Mouse (Mus musculus): ENCODE data around the gene Fgfr2.

Fgfr2 gene

DNA sequence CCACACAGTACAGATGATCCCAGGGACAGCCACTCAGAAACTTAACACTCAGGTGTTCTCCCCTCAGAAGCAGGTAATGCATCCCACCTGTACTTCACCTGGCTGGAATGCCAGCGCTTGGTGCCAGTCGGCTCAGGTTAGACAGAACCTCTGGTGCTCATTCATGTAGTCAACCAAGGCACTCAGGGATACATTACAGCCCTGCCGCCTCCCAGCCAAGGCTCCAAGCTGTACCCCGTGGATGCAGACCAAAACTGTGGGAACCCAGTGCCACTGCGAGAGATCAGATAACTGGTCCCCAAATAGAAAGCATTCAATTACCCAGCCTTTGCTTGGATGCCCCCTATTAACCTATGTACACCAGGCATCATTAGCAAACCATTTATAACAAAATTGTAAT is 846.9 kb downstream of the Fgfr2 start:
- DNase-seq = no peak

- no peak for DNase-seq
These were observed 849.2 kb downstream of the Fgfr2 start for GRCm38 (mm10) chr7:132273741-132274513.

DNA sequence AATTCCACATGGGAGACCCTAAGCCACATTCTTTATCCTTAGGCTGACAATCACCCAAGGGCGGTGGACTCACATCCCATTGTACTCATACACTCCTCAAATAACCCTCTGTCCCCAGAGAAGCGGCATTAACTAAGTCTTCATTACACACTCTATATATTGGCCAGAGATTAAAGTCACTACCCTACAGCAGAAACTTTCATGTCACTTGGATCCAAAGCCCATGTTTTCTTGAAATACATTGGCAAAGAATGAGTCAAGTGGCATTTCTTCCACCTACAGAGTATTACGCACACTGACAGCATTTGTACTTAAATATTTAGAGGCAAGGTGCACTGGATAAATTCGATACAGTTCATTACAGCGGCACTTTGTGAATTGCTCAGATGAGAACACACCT is 850.2 kb downstream of the Fgfr2 start:
- DNase-seq = no peak

DNA sequence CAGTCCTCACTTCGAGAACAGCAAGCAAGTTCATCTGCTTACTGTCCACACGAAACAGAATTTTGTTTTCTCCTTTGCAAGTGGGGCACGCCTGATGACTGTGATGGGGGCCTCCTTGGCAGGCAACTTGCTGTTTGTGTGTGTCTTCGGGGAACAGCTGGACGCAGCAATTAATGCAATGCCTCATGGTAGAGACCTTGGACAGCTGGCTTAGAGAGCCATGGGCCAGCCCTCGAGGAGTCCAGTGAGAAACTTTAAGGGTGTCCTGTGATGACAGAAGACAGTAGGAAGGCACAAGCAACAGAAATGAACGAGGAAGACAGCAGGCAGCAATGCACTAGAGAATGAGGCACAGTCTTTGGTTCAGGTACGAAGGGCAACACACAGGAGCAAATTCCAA is 852.8 kb downstream of the Fgfr2 start:
- DNase-seq = no peak

DNA sequence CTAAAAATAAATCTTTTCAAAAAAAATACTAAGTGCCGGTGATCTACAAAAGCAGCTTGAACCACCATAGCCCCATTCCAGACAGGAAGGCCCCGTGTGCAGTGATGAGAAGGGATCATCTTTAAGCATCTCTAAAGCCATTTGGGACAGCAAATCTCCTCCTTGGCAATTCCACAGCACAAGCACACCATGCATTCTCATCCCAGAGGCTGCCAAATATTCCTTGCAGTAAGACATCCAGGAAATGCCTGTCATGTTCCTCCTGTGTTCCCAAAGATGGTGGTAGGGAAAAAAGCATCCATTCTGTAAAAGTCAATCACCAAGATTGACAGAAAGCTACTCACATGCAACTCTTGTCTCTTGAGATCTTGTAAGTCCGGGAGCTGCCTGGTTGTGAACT is 853.5 kb downstream of the Fgfr2 start:
- no peak for DNase-seq

- no peak for DNase-seq
These were observed 855.2 kb downstream of the Fgfr2 start for GRCm38 (mm10) chr7:132267721-132268498.

DNA sequence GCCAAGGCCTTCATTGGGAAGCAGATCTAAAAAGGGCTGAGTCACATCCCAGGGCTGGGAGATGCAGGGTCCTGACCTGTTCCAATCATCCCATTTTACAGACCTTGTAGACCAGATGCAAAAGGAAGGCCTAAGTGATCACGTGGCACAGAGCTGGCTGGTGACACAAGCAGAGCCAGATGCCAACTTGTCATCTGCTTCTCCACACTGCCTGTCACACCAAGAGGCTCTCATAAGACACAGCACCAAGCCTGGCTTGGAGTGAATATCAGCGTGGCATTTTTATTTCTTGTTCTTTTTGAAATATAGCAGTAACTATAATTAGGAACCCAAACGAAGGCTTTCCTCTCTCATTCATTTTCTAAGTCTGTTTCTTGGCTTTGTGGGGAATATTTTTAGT is 858.4 kb downstream of the Fgfr2 start:
- no peak for DNase-seq

DNA sequence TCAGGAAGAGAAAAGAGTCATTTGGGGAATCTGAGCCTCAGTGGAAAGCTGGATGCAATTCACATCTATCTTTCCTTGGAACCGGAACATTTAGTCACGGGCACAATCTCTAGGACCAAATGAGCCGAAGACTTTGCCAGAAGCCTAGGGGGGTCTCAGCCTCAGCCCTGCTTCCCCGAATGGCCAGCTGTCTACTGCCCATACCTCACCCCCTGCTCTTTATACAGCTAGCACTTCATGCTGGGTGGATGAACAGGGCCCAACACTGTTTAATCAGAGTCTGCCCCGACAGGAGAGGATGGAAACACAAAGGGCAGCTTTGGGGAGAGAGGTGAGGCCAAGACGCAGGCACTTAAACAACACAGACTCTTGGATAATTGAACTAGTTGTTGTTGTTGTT is 860.0 kb downstream of the Fgfr2 start:
- no peak for DNase-seq

- no peak for DNase-seq
These were observed 860.5 kb downstream of the Fgfr2 start for GRCm38 (mm10) chr7:132262696-132263095.

- DNase-seq = no peak
These were observed 861.3 kb downstream of the Fgfr2 start for GRCm38 (mm10) chr7:132261885-132262284.

DNA sequence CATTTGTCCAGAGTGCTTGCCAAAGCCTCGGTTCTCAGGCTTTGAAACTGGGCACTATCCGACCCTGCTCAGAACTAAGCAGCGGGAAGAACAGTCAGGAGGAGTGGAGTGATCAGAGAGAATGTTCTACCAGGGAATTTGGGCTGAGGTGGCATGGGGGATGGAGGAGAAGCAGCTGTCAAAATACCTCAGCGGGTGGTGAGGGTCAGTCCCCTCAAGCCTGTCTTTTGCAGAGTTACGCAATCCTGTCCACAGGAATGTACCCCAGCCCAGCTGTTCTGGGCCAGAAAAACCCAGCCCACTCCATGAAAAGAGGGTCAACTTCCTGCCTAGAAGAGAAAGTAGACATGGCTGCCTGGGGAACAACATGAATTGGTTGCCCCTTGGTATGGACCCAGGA is 862.5 kb downstream of the Fgfr2 start:
- no peak for DNase-seq

GRCm38 (mm10) chr7:132258817-132259216 is 864.3 kb downstream of the Fgfr2 start:
- DNase-seq = peak; percentile 52

- DNase-seq = no peak
These were observed 864.9 kb downstream of the Fgfr2 start for GRCm38 (mm10) chr7:132258216-132258615.

- DNase-seq = no peak
These were observed 869.6 kb downstream of the Fgfr2 start for GRCm38 (mm10) chr7:132253513-132253912.

DNA sequence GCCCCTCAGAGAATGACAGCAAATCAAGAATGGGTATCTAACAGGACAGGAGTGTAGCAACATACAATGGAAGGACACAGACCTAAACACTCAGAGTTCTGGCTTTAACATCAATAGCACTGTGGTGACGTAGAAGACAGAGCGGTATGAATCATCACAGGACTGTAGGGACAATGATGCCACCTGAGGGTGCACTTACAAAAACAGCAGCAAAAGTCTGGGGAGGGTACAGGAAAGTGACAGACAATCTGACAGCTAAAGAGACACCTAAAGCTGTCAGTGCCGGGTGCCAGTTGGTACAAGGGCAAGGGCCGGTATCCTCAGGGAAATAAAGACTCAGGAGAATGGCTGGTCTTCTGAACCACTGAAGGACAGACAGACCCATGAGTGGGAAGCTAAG is 870.1 kb downstream of the Fgfr2 start:
- DNase-seq = no peak

DNA sequence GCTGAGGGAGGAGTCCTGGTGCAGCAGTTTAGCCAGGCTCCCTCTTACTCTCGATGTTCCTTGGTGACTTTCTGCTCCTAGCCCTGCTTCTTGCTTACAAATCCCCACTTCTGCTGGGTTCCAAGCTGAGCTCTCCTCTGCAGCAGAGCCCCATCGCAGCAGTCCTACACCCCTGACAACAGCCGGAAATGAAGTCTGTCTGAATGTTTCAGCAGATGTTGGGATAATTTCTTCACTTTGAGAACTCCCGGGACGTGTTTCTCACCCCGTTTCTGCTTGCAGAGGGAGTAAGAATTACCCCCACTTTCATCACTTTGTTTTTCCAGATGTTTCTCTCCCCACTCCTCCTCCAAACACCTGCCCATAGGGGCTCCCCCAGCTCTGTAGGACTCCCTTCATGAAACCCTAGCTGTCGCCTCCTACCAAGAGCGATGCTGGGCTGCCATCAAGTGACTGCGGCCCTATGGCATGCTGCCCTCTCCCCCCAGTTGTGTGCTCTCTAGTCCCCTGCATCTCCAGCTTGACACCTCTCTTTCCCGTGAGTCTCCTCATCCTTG is 873.5 kb downstream of the Fgfr2 start:
- DNase-seq = no peak

DNA sequence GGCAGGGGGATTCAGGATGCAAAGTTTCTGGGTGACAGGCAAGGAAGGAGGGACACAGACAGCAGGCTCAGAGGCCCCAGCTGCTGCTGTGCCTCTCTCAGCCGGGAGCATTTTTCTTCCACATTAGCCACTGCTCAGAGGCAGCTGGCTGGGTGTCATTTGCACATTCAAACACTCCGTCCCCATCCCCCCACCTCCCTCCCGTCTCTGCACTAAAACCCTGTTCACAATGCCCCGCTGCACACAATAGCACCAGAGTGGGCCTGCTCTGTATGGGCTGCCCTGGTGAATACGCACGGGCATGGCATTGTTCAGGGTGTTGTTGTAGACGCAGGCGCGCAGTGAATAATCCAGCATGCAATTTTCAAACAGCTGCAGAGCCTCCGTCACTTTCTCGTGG is 875.6 kb downstream of the Fgfr2 start:
- peak; percentile 55 for DNase-seq

GRCm38 (mm10) chr7:132247091-132247490 is 876.1 kb downstream of the Fgfr2 start:
- no peak for DNase-seq

- peak; percentile 44 for DNase-seq
These were observed 877.4 kb downstream of the Fgfr2 start for GRCm38 (mm10) chr7:132245730-132246129.

DNA sequence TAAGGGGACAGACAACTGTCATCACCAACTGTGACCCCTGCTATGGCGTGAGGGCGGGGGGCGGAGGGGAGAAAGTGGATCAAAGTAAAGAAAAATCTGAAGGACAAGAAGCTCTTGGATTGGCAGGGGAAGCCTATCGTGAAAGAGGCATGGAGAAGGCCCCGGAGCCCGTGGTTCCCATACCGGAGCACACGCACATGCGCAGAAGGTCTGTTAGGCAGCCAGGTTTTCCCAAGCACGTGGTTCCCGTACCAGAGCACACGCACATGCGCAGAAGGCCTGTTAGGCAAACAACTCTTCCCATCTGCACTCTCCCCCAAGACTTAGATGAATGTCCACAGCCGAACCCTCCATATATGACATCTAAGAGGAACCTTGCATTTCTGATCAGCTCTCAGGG is 878.5 kb downstream of the Fgfr2 start:
- no peak for DNase-seq

GRCm38 (mm10) chr7:132243225-132243624 is 879.9 kb downstream of the Fgfr2 start:
- DNase-seq = no peak

- DNase-seq = peak; percentile 45
These were observed 880.5 kb downstream of the Fgfr2 start for GRCm38 (mm10) chr7:132242617-132243141.

DNA sequence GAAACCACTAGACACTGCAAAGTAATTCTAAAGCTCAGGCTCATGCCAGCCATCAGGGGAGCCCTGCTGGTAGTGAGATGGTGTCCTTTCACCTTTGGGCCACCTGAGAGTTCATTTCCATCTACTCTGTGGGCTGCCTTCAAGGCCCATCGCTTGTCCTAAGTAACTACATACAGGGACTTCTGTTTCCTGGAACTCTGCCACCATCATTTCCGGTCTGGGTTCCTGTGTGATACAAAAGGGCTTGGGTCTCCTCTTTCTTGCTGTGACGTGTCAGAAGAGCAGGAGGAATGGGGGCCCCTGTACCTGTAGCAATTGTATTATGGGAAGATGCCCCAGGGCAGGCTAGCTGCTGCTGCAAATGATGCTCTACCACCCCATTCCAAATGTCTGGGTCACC is 884.2 kb downstream of the Fgfr2 start:
- peak; percentile 40 for DNase-seq

DNA sequence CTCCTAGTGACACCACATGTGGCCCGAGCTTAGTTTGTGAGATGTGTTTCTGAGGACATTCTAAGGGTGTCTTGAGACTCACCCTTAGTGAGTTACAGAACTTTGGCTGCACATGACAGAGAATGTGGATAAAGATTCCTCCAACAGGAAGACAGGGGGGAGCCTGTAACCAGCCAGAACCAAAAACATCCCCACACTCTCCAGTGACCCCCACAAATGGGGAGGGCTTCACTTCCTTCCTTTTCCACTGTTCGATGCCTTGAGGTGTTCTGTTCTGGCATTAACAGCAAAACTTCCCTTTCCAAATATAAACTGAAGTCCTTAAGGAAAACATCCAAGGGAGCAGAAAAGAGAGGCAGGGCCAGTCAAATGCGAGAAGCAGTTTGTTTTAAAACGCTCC is 886.0 kb downstream of the Fgfr2 start:
- DNase-seq = peak; percentile 50
